Mouse (Mus musculus) kidney, adult 11 months (tissue): ENCODE measurements around the gene Cryba1.

Source experiments
- DNase-seq: peaks from one replicate; pipeline ENCODE4 v3.0.0; 2022

Gene Cryba1

GRCm38 (mm10) chr11:77713736-77714135, 11.3 kb downstream of the Cryba1 start:
- no peak for DNase-seq

- peak; percentile 12 for DNase-seq
Measured at GRCm38 (mm10) chr11:77709039-77709438, 16.0 kb downstream of the Cryba1 start.

GRCm38 (mm10) chr11:77705920-77706319, 19.2 kb downstream of the Cryba1 start:
- no peak for DNase-seq

- DNase-seq, result no peak
Measured at GRCm38 (mm10) chr11:77697232-77697631, 27.9 kb downstream of the Cryba1 start.

- DNase-seq, result no peak
Measured at GRCm38 (mm10) chr11:77693026-77693425, 32.1 kb downstream of the Cryba1 start.

GRCm38 (mm10) chr11:77687541-77688131, 37.4 kb downstream of the Cryba1 start:
- peak; percentile 54 for DNase-seq

GRCm38 (mm10) chr11:77686841-77687540, 38.1 kb downstream of the Cryba1 start:
- peak; percentile 60 for DNase-seq

GRCm38 (mm10) chr11:77686346-77686840, 38.7 kb downstream of the Cryba1 start:
- DNase-seq, result peak; percentile 32

- peak; percentile 99 for DNase-seq
Measured at GRCm38 (mm10) chr11:77685383-77686265, 39.5 kb downstream of the Cryba1 start, which contains the start of gene Nufip2. Nufip2 (plus strand) TSS chr11:77686155.

- DNase-seq, result no peak
Measured at GRCm38 (mm10) chr11:77684896-77685295, 40.2 kb downstream of the Cryba1 start.

GRCm38 (mm10) chr11:77680018-77680417, 45.1 kb downstream of the Cryba1 start:
- no peak for DNase-seq

- no peak for DNase-seq
Measured at GRCm38 (mm10) chr11:77673428-77673991, 51.6 kb downstream of the Cryba1 start.

- DNase-seq, result no peak
Measured at GRCm38 (mm10) chr11:77672746-77673145, 52.3 kb downstream of the Cryba1 start.
